Mouse (Mus musculus) lung, embryonic 15.5 days (tissue): Measurements from ENCODE around the gene Tmem150c. TPM values are rescaled to one million over a fixed set of nuclear protein-coding genes. Genes with fewer than 3 reads are reported as not detected.

Experiments
- ATAC-seq: fragments of 200-750 bp; cut with Nextera tagmentation; 2 replicates; pipeline ENCODE4 v1.8.0; 2017; ENCODE audit warnings: moderate number of reproducible peaks, borderline replicate concordance; ENCODE audit not compliant: low FRiP score, low TSS enrichment; ENCODE audit errors: extremely low read depth
- H3K27ac ChIP-seq: fragments of 300-500 bp; sonication (generic); 2 replicates; pipeline ENCODE4 v1.5.1; 2015; ENCODE audit warnings: moderate library complexity, mild to moderate bottlenecking, inconsistent platforms
- H3K27me3 ChIP-seq: fragments of 300-500 bp; sonication (generic); 2 replicates; pipeline ENCODE4 v1.6.1; 2015; ENCODE audit warnings: inconsistent platforms
- H3K36me3 ChIP-seq: fragments of 300-500 bp; sonication (generic); 2 replicates; pipeline ENCODE4 v1.6.1; 2015; ENCODE audit warnings: inconsistent platforms
- H3K4me1 ChIP-seq: fragments of 300-500 bp; sonication (generic); 2 replicates; pipeline ENCODE4 v1.6.1; 2015; ENCODE audit warnings: inconsistent platforms
- H3K4me2 ChIP-seq: fragments of 300-500 bp; sonication (generic); 2 replicates; pipeline ENCODE4 v1.6.1; 2015; ENCODE audit warnings: inconsistent platforms, mild to moderate bottlenecking, moderate library complexity
- H3K4me3 ChIP-seq: fragments of 300-500 bp; sonication (generic); 2 replicates; pipeline ENCODE4 v1.5.1; 2015; ENCODE audit warnings: mild to moderate bottlenecking, inconsistent platforms
- H3K9ac ChIP-seq: fragments of 300-500 bp; sonication (generic); 2 replicates; pipeline ENCODE4 v1.6.1; 2015; ENCODE audit warnings: inconsistent platforms
- H3K9me3 ChIP-seq: fragments of 300-500 bp; sonication (generic); 2 replicates; pipeline ENCODE4 v1.6.1; 2016; ENCODE audit warnings: inconsistent platforms
- WGBS: fragments of 180-500 bp; shearing (Covaris S2); methylation state at CpG from one replicate; pipeline ENCODE4 v1.1.7; 2015; 5-methylcytosine and 5-hydroxymethylcytosine counted together
- polyA plus RNA-seq: library from polyadenylated mRNA; unstranded; fragments of >200 nt; fragmentation: Nextera tagmentation; extraction: Ambion mirVana; gene quantifications from 2 replicates; pipeline ENCODE4 v1.2.1, GENCODE M21; 2015

Gene Tmem150c
- 7.9 and 9.8 TPM in 2 replicates for polyA plus RNA-seq

DNA sequence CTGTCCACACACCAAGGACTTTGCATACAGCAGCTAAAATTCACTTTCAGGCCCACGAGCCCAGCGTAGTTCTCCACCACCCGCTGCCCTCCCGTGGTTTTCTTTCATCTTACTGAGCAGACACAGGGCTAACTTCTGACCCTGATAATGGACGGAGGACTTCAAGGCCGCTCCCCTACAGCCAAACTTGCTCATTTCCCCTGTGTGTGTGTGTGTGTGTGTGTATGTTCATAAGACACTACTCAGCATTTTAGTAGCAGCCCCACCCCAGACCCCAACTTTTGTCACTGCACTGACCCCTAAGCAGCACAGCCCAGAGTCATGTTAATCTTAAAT lies at the start of gene Tmem150c:
TSS of gene Tmem150c (minus strand) at position 171 of the 336 bp plus-strand sequence.
- ATAC-seq = no peak

GRCm38 (mm10) chr5:100209093-100209492 lies 49.5 kb upstream of the Tmem150c start:
- H3K27me3 ChIP-seq = no peaks in the 10 kb centered on the region
- 0 out of 2 replicates have a peak, but pooled peaks cover 6% of the 10 kb centered on the region for H3K4me1 ChIP-seq
- H3K4me3 ChIP-seq = no peak overlapping the region
- WGBS = 48% methylated on average over 7 of the region's 7 CpGs
- no peaks in the 10 kb centered on the region for H3K9me3 ChIP-seq
- H3K27ac ChIP-seq = 0 out of 2 replicates have a peak overlapping the region, but pooled peaks have one; percentile 22
- no peak overlapping the region for H3K4me2 ChIP-seq
- ATAC-seq = peak; percentile 52; the same call in 1 of the 2 replicates
- no peaks in the 10 kb centered on the region for H3K36me3 ChIP-seq
- H3K9ac ChIP-seq = no peak overlapping the region

More for the DNA sequence above, at the start of gene Tmem150c:
- peak within 1 kb of the TSS; percentile 61 for H3K9ac ChIP-seq
- no peaks in the 10 kb centered on the region for H3K36me3 ChIP-seq
- H3K4me3 ChIP-seq = peak within 1 kb of the TSS; percentile 59
- peaks cover 9% of the 10 kb centered on the region; the same call in 1 of the 2 replicates for H3K27me3 ChIP-seq
- H3K9me3 ChIP-seq = no peaks in the 10 kb centered on the region
- H3K4me2 ChIP-seq = peak within 1 kb of the TSS; percentile 93
- H3K4me1 ChIP-seq = peaks cover 5% of the 10 kb centered on the region
- 16% methylated on average over 6 of the region's 6 CpGs for WGBS
- H3K27ac ChIP-seq = no peak within 1 kb of the TSS

GRCm38 (mm10) chr5:100206675-100207074 lies 47.1 kb upstream of the Tmem150c start:
- H3K27me3 ChIP-seq = no peaks in the 10 kb centered on the region
- H3K9ac ChIP-seq = no peak overlapping the region
- 0 out of 2 replicates have a peak, but pooled peaks cover 6% of the 10 kb centered on the region for H3K4me1 ChIP-seq
- H3K4me3 ChIP-seq = no peak overlapping the region
- WGBS = 42% methylated on average over 6 of the region's 6 CpGs
- H3K9me3 ChIP-seq = no peaks in the 10 kb centered on the region
- no peak overlapping the region for H3K4me2 ChIP-seq
- H3K36me3 ChIP-seq = no peaks in the 10 kb centered on the region
- no peak overlapping the region for H3K27ac ChIP-seq
- ATAC-seq = no peak; the same call in 1 of the 2 replicates

DNA sequence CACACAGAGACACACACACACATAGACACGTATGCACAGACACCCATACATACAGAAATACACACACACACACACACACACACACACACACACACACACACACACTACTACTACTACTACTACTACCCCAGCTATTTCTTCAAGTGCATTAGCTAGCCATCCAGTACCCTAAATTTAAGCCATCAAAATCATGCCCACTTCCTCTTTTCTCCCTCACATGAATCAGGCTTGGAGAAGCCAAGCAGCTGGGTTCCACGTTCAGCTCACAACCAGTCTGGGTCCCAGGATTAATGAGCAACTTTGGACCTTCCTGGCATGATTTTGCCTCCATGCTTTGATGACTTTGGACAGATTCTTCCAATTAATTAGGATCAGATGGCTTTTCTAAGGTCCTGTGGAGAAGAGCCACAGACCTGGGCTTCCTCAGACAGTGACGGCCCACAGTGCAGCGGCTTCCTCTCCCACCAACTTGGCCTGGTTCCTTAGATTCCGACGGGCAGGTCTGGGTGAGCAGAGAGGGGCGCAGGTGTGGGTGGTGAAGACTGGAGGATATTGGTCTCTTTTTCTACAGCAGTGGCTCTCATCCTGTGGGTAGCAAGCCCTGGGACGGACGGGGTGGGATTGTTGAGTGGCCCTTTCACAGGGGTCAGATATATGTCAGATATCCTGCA lies 46.0 kb upstream of the Tmem150c start:
- no peak for ATAC-seq
- Histone ChIP-seq H3K4me2 (no peak overlapping the region), H3K9ac (no peak overlapping the region), H3K36me3 (no peaks in the 10 kb centered on the region), H3K4me3 (no peak overlapping the region), H3K9me3 (no peaks in the 10 kb centered on the region), H3K4me1 (0 out of 2 replicates have a peak, but pooled peaks cover 6% of the 10 kb centered on the region), H3K27ac (no peak overlapping the region), H3K27me3 (no peaks in the 10 kb centered on the region)
- WGBS = 81% methylated on average over 9 of the region's 9 CpGs

DNA sequence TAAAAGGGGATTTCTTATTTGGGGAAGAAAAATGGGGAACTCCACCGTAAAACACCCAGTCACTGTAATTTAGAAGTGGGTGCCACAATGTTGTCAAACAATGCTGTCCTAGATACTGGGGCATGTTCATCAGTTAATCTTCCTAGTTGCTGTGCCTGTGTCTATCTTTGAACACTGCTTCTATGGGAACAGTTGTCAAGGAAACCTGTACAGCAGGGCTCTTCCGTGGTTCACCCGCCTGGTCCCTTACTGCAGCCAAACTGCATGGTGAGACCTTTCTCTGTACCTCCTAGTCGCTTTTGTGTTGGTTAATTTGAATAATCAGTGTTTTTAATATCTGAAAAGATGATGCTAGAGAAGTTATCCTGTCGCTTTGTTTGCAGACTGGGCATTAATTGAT lies 41.2 kb upstream of the Tmem150c start:
- WGBS = 57% methylated on average over 5 of the region's 5 CpGs
- no peak overlapping the region for H3K27ac ChIP-seq
- H3K9ac ChIP-seq = no peak overlapping the region
- H3K4me3 ChIP-seq = no peak overlapping the region
- H3K36me3 ChIP-seq = no peaks in the 10 kb centered on the region
- H3K27me3 ChIP-seq = no peaks in the 10 kb centered on the region
- H3K9me3 ChIP-seq = no peaks in the 10 kb centered on the region
- peaks cover 12% of the 10 kb centered on the region for H3K4me1 ChIP-seq
- no peak for ATAC-seq
- no peak overlapping the region for H3K4me2 ChIP-seq

GRCm38 (mm10) chr5:100200296-100200695 lies 40.7 kb upstream of the Tmem150c start:
- no peak for ATAC-seq
- WGBS = 65% methylated on average over 5 of the region's 5 CpGs
- H3K4me3 ChIP-seq = no peak overlapping the region

DNA sequence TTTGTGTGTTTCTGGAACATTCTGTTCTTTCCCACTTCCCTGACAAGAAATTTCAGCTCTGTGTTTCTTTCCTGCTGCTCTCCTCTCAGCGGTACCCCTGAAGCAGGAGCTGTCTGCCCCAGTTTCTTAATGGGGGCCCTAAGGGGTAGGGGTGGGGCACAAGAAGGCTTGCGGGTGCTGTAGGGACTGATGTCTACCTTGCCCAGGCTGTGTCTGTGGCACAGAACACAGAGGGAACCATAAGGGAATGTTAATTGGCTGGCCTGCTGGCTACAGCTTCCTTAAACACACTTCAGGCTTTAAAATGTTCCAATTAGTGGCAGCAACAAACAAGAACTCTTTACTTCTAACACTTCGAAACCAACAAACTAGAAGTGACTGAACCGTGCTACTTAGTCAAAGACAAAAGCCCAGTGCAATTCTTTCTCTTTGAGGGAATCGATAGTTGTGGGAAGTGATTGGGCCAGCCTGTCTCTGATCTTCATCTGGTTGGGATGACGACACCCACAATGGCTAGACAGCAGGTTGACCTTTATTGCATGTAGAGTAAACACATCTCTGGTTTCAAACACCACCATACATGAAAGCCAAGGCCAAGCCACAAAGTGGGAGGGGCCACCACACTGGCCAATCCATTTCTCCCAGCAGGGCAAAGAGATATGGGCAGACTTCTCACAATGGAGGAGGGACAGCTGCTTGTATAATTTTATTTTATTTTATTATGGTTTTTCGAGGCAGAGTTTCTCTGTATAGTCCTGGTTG lies 39.7 kb upstream of the Tmem150c start:
- Histone ChIP-seq H3K9me3 (no peaks in the 10 kb centered on the region), H3K27ac (no peak overlapping the region), H3K36me3 (no peaks in the 10 kb centered on the region), H3K4me3 (no peak overlapping the region), H3K9ac (no peak overlapping the region), H3K4me2 (no peak overlapping the region), H3K4me1 (peaks cover 12% of the 10 kb centered on the region), H3K27me3 (no peaks in the 10 kb centered on the region)
- ATAC-seq = no peak
- 66% methylated on average over 7 of the region's 7 CpGs for WGBS

More at GRCm38 (mm10) chr5:100200296-100200695, 40.7 kb upstream of the Tmem150c start:
- H3K36me3 ChIP-seq = no peaks in the 10 kb centered on the region
- H3K4me1 ChIP-seq = peaks cover 12% of the 10 kb centered on the region
- H3K9me3 ChIP-seq = no peaks in the 10 kb centered on the region
- H3K4me2 ChIP-seq = no peak overlapping the region
- H3K27me3 ChIP-seq = no peaks in the 10 kb centered on the region
- no peak overlapping the region for H3K27ac ChIP-seq
- H3K9ac ChIP-seq = no peak overlapping the region

DNA sequence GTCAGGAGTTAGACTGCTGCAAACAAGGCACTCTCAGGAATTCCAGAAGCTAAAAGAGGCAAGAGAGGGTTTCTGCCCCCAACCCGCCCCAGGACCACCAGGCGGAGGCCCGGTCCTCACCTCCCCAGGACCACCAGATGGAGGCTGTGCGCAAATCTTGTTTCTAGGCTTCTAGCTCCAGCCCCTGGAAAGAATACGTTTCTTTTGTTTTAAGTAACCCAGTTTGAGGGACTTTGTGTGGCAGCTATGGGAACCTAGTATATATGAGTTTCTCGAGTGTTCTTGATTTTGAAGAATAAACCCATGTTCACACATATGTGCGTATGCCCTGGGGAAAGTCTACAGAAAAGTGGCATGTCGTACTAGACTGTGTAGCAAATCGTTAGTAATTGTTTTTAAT lies 37.9 kb upstream of the Tmem150c start:
- Histone ChIP-seq H3K4me1 (peaks cover 12% of the 10 kb centered on the region), H3K9ac (no peak overlapping the region), H3K27me3 (no peaks in the 10 kb centered on the region), H3K4me2 (no peak overlapping the region), H3K36me3 (no peaks in the 10 kb centered on the region), H3K4me3 (no peak overlapping the region), H3K9me3 (no peaks in the 10 kb centered on the region), H3K27ac (no peak overlapping the region)
- ATAC-seq = no peak
- 73% methylated on average over 9 of the region's 9 CpGs for whole genome bisulfite sequencing

- H3K4me2 ChIP-seq = no peak overlapping the region
- no peaks in the 10 kb centered on the region for H3K36me3 ChIP-seq
- no peak for ATAC-seq
- 30% methylated on average over 15 of the region's 15 CpGs for WGBS
- peaks cover 12% of the 10 kb centered on the region for H3K4me1 ChIP-seq
- H3K4me3 ChIP-seq = no peak overlapping the region
- H3K27ac ChIP-seq = no peak overlapping the region
- H3K9ac ChIP-seq = no peak overlapping the region
- H3K9me3 ChIP-seq = no peaks in the 10 kb centered on the region
- H3K27me3 ChIP-seq = no peaks in the 10 kb centered on the region
Measured at GRCm38 (mm10) chr5:100196854-100197431, 37.3 kb upstream of the Tmem150c start.

GRCm38 (mm10) chr5:100196397-100196796 lies 36.8 kb upstream of the Tmem150c start:
- H3K27ac ChIP-seq = no peak overlapping the region
- no peak for ATAC-seq
- no peaks in the 10 kb centered on the region for H3K27me3 ChIP-seq
- H3K36me3 ChIP-seq = no peaks in the 10 kb centered on the region
- H3K4me2 ChIP-seq = no peak overlapping the region
- H3K9me3 ChIP-seq = no peaks in the 10 kb centered on the region
- peaks cover 12% of the 10 kb centered on the region for H3K4me1 ChIP-seq
- H3K9ac ChIP-seq = no peak overlapping the region
- H3K4me3 ChIP-seq = no peak overlapping the region
- 53% methylated on average over 9 of the region's 9 CpGs for WGBS

- H3K4me2 ChIP-seq = no peak overlapping the region
- peaks cover 16% of the 10 kb centered on the region for H3K4me1 ChIP-seq
- ATAC-seq = no peak
- no peaks in the 10 kb centered on the region for H3K27me3 ChIP-seq
- no peaks in the 10 kb centered on the region for H3K9me3 ChIP-seq
- H3K9ac ChIP-seq = no peak overlapping the region
- no peak overlapping the region for H3K27ac ChIP-seq
- no peaks in the 10 kb centered on the region for H3K36me3 ChIP-seq
- WGBS = 92% methylated on average over 14 of the region's 14 CpGs
- no peak overlapping the region for H3K4me3 ChIP-seq
Measured at GRCm38 (mm10) chr5:100191438-100192190, 32.0 kb upstream of the Tmem150c start.
